Mouse (Mus musculus) midbrain, embryonic 15.5 days (tissue): Measurements from ENCODE around the gene Arl6ip4. TPM values are rescaled to one million over a fixed set of nuclear protein-coding genes. Genes with fewer than 3 reads are reported as not detected.

Experiments used
- ATAC-seq: fragments of 200-750 bp; cut with Nextera tagmentation; replicated peaks from 2 replicates; pipeline ENCODE4 v1.8.0; 2017; ENCODE audit warnings: moderate TSS enrichment
- H3K27ac ChIP-seq: fragments of 300-500 bp; sonication (generic); 2 replicates; pipeline ENCODE4 v1.5.1; 2015; ENCODE audit warnings: mild to moderate bottlenecking, inconsistent platforms
- H3K27me3 ChIP-seq: fragments of 300-500 bp; sonication (generic); replicated peaks from 2 replicates; pipeline ENCODE4 v1.6.1; 2015; ENCODE audit warnings: inconsistent platforms
- H3K36me3 ChIP-seq: fragments of 300-500 bp; sonication (generic); replicated peaks from 2 replicates; pipeline ENCODE4 v1.6.1; 2015; ENCODE audit warnings: inconsistent platforms
- H3K4me1 ChIP-seq: fragments of 300-500 bp; sonication (generic); 2 replicates; pipeline ENCODE4 v1.6.1; 2015; ENCODE audit warnings: inconsistent platforms
- H3K4me2 ChIP-seq: fragments of 300-500 bp; sonication (generic); 2 replicates; pipeline ENCODE4 v1.6.1; 2015; ENCODE audit warnings: inconsistent platforms, mild to moderate bottlenecking, moderate library complexity
- H3K4me3 ChIP-seq: fragments of 300-500 bp; sonication (generic); 2 replicates; pipeline ENCODE4 v1.5.1; 2015; ENCODE audit warnings: mild to moderate bottlenecking, inconsistent platforms
- H3K9ac ChIP-seq: fragments of 300-500 bp; sonication (generic); 2 replicates; pipeline ENCODE4 v1.6.1; 2015; ENCODE audit warnings: mild to moderate bottlenecking, inconsistent platforms
- H3K9me3 ChIP-seq: fragments of 300-500 bp; sonication (generic); 2 replicates; pipeline ENCODE4 v1.6.1; 2016; ENCODE audit warnings: inconsistent platforms
- WGBS: fragments of 180-500 bp; shearing (Covaris S2); methylation state at CpG from one replicate; pipeline ENCODE4 v1.1.7; 2015; ENCODE audit warnings: mixed read lengths; 5-methylcytosine and 5-hydroxymethylcytosine counted together
- polyA plus RNA-seq: library from polyadenylated mRNA; unstranded; fragments of >200 nt; fragmentation: Nextera tagmentation; extraction: Ambion mirVana; gene quantifications from 2 replicates; pipeline ENCODE4 v1.2.1, GENCODE M21; 2015

The Arl6ip4 gene
- polyA plus RNA-seq, 1 experiment from 2014 or later = 79.6 TPM

DNA sequence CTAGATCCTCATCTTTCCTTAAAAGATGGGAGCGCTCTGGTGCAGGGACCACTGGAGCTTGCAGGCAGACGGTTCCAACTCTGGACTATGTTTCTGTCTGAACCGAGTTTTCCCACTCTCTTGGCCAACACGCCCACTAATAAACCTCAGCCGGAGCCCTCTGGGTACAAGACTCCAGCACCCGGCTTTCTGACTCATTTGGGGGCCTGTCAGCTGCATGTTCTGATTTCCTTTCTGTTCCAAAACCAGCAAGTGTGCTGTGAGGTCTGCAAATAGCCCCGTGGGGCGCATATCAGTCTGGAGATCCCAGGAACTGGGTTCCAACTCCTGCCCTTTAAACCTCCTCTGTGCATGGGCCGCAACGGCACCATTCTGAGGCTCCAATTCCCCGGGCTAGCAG is 47.6 kb downstream of the Arl6ip4 start:
- H3K27ac ChIP-seq = no peak overlapping the region
- H3K4me1 ChIP-seq = peaks cover 44% of the 10 kb centered on the region
- 85% methylated on average over 11 of the region's 11 CpGs for WGBS

DNA sequence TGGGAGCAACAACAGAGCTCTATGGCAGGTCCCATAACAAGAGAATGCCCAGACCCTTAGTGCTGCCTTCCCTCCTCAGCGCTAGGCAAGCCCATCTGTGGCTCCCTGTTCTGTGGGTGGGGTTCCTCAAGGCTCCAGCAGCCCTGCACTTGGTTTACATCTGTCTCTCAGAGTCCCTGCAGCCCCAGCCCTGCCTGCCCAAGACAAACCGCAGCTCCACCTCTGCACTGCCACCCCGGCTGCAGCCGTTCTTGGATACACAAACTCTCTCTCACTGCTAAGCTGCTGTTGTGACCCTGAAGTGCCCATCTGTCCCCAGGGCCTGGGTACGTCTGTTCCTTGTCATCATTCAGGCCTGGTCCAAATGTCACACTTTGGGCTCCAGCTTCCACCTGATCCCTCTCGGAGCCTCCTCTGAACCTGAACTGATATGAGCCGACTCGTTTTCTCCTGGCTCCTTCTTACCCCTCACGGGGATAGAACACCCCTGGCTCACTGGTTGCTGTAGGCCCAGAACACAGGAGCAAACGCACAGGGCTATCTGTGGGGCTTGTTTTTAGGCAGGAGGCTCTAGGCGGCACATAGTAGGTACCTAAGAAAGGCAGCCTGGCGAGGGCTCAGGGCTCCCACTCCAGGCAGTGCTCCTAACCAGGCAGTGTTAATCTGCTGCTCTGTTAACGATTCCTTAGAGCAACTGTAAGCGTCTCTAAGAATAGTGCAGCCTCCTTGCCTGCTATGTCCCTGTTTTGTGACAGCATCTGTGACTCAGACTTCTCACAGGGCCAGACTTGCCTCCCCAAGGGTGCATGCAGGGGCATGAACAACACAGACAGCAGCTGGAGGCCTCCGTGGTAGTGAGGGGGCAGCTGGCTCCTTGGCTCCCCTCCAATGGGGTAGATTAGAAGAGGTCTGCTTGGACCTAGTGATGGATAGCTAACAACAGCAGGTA is 50.0 kb downstream of the Arl6ip4 start:
- no peaks in the 10 kb centered on the region for H3K9me3 ChIP-seq
- WGBS = 45% methylated on average over 15 of the region's 15 CpGs
- H3K9ac ChIP-seq = no peak overlapping the region
- H3K36me3 ChIP-seq = no peaks in the 10 kb centered on the region
- no peak overlapping the region for H3K4me2 ChIP-seq
- H3K27me3 ChIP-seq = no peaks in the 10 kb centered on the region
- no peak overlapping the region for H3K4me3 ChIP-seq
- no peak for ATAC-seq
- peak overlapping the region; percentile 41 for H3K27ac ChIP-seq
- H3K4me1 ChIP-seq = peaks cover 38% of the 10 kb centered on the region

More for the DNA sequence above, 47.6 kb downstream of the Arl6ip4 start:
- no peak overlapping the region for H3K9ac ChIP-seq
- H3K9me3 ChIP-seq = no peaks in the 10 kb centered on the region
- no peaks in the 10 kb centered on the region for H3K27me3 ChIP-seq
- no peak for ATAC-seq
- no peaks in the 10 kb centered on the region for H3K36me3 ChIP-seq
- H3K4me2 ChIP-seq = no peak overlapping the region
- H3K4me3 ChIP-seq = no peak overlapping the region

DNA sequence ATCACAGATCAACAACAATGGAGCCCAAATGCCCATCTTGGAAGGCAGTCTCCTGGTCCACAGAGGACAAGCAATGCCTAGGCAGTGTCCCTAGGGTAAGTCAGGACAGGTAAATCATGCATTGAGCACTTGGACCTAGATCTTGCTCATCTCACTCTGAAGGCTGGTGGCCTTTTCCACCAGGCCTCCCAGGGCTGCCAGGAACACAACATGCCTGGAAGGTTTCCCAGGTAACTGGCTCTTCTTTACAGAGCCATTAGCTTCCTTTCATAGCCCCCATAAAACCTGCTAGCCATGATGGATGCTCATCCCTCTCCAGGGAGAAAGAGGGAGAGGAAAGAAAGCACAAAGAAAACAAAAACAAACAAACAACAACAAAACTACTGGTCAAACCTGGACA is 50.9 kb downstream of the Arl6ip4 start:
- Histone ChIP-seq H3K4me3 (no peak overlapping the region), H3K4me1 (peaks cover 37% of the 10 kb centered on the region), H3K36me3 (no peaks in the 10 kb centered on the region), H3K9me3 (no peaks in the 10 kb centered on the region), H3K4me2 (no peak overlapping the region), H3K27ac (no peak overlapping the region), H3K27me3 (no peaks in the 10 kb centered on the region), H3K9ac (no peak overlapping the region)
- ATAC-seq = no peak

DNA sequence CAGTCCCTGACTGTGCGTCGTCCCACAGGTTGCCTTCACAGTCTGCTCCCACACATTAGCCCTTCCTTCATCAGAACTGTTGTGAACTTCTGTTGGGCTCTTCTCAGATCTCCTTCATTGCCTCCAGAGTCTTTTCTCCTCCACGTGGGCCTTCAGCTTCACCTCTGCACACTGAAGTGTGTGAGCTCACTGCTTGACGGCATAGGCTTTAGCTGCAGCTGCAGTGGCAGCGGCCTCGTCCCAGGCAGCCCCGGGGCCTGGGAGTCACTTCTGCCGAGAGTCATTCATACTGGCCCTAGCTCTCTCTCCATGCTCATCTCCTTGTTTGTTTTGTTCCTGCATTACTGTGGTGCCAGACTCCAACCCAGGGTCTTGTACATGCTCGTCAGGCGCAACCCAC is 51.7 kb downstream of the Arl6ip4 start:
- Histone ChIP-seq H3K4me2 (no peak overlapping the region), H3K27ac (no peak overlapping the region), H3K4me3 (no peak overlapping the region), H3K36me3 (no peaks in the 10 kb centered on the region), H3K9me3 (no peaks in the 10 kb centered on the region), H3K4me1 (peaks cover 30% of the 10 kb centered on the region), H3K9ac (no peak overlapping the region), H3K27me3 (no peaks in the 10 kb centered on the region)
- WGBS = 61% methylated on average over 10 of the region's 10 CpGs
- ATAC-seq = no peak

Other genes with a start within 250 kb of the Arl6ip4 start
- gene Hcar1, start 236.1 kb upstream of the Arl6ip4 start, polyA plus RNA-seq = 0.65 and 1.1 TPM in 2 replicates
- 114 and 129 TPM in 2 replicates for gene Denr, start 208.9 kb upstream of the Arl6ip4 start, polyA plus RNA-seq
- 5.4 and 7.6 TPM in 2 replicates for gene Gm43518, start 188.7 kb upstream of the Arl6ip4 start, polyA plus RNA-seq
- gene Ccdc62, start 185.4 kb upstream of the Arl6ip4 start, polyA plus RNA-seq = 4.4 and 6.7 TPM in 2 replicates
- 29.8 and 30.7 TPM in 2 replicates for gene Hip1r, start 142.5 kb upstream of the Arl6ip4 start, polyA plus RNA-seq
- gene Vps37b, start 83.8 kb upstream of the Arl6ip4 start, polyA plus RNA-seq = 66.7 and 73.7 TPM in 2 replicates
- gene Abcb9, start 20.3 kb upstream of the Arl6ip4 start, polyA plus RNA-seq = 16.0 and 17.7 TPM in 2 replicates
- 37.7 and 38.0 TPM in 2 replicates for gene Ogfod2, start 3.8 kb upstream of the Arl6ip4 start, polyA plus RNA-seq
- 11.8 and 13.0 TPM in 2 replicates for gene Pitpnm2, start 133.7 kb downstream of the Arl6ip4 start, polyA plus RNA-seq
- gene Mphosph9, start 211.9 kb downstream of the Arl6ip4 start, polyA plus RNA-seq = 14.2 and 14.8 TPM in 2 replicates
- gene 2810006K23Rik, start 212.0 kb downstream of the Arl6ip4 start, polyA plus RNA-seq = 13.6 and 14.6 TPM in 2 replicates
- 89.3 and 127 TPM in 2 replicates for gene Cdk2ap1, start 247.0 kb downstream of the Arl6ip4 start, polyA plus RNA-seq